Mouse (Mus musculus): ENCODE data around the gene Mast1. TPM values are rescaled to one million over a fixed set of nuclear protein-coding genes. Genes with fewer than 3 reads are reported as not detected.

Mast1 gene
- polyA plus RNA-seq, 1 experiment from 2014 or later: 29.3 TPM

DNA sequence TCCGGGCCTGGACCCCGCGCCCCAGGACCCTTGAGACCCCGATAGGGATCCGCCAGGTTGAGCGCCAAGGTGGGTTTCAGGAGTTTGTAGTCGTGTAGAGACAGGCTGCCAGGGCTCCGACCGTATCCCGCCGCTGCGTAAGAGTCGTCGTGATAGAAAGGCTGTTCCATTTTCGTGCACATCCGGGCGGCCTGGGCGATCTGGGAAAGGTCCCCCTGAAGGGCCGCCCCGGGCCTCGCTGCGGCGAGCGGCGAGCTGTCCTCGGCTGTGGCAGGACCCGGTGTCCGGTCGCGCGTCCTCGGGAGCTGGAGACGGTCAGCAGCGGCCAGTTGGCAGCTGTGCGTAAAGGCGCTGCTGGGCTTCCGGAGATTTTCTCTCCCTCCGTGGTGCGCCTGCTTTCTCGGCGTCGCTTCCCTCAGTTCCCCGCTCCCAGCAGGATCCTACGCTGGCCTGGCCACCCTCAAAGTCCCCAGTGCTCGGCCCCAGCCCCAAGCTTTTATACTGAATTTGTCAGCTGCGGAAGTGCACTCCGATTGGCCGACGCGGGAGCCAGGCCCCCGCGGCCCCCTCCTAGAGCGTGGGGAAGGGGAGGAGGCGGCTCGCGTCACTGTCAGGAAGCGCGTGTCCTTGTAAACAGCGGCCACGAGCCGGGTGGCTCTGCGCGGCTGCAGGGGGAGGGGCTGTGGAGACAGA, 41.2 kb upstream of the Mast1 start, which contains the start of gene Junb:
Gene Junb (minus strand): TSS at position 471 of the 693 bp plus-strand sequence.
- WGBS: under 1% methylated on average over 63 of the region's 63 CpGs
- H3K9ac ChIP-seq (replicated peaks): peak within 1 kb of the TSS; percentile 53
- peaks cover 58% of the 10 kb centered on the region for H3K4me1 ChIP-seq
- H3K36me3 ChIP-seq: peaks cover 18% of the 10 kb centered on the region
- H3K27me3 ChIP-seq: peaks cover 66% of the 10 kb centered on the region
- 0 out of 2 replicates have a peak within 1 kb of the TSS, but pooled peaks have one; percentile 20 for H3K27ac ChIP-seq (replicated peaks)
- peak within 1 kb of the TSS; percentile 98 for H3K4me2 ChIP-seq (replicated peaks)
- no peaks in the 10 kb centered on the region for H3K9me3 ChIP-seq
- ATAC-seq (ENCODE audit: low FRiP score, low read depth): peak; percentile 32; the same call in 1 of the 2 replicates
- peak within 1 kb of the TSS; percentile 51 for H3K4me3 ChIP-seq

DNA sequence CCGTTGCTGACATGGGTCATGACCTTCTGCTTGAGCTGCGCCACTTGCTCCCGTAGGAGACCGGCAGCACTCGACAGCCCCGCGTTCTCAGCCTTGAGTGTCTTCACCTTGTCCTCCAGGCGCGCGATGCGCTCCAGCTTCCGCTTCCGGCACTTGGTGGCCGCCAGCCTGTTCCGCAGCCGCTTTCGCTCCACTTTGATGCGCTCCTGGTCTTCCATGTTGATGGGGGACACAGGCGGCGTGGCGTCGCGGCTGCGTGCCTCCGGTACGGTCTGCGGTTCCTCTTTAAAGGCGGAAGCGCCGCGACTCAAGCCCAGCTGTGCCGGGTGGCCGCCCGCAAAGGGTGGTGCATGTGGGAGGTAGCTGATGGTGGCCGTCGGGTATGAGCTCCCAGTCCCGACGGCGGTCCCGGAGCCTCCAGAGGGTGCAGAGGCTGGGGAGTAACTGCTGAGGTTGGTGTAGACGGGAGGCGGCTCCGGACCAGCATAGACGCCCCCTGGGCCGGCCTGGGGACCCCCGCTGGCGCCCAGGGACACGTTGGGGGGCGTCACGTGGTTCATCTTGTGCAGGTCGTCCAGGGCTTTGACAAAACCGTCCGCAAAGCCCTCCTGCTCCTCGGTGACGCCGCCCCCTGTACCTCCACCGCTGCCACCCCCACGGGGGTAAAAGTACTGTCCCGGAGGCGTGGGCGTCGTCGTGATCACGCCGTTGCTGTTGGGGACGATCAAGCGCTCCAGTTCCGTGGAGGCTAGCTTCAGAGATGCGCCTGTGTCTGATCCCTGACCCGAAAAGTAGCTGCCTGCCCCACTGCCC, 40.5 kb upstream of the Mast1 start:
- no peak for ATAC-seq (ENCODE audit: low FRiP score, low read depth)
- H3K27me3 ChIP-seq: peaks cover 60% of the 10 kb centered on the region
- 1% methylated on average over 70 of the region's 70 CpGs for WGBS
- no peak overlapping the region for H3K27ac ChIP-seq (replicated peaks)
- H3K4me3 ChIP-seq: peak overlapping the region; percentile 51
- peak overlapping the region; percentile 53 for H3K9ac ChIP-seq (replicated peaks)
- H3K4me2 ChIP-seq (replicated peaks): peak overlapping the region; percentile 98
- H3K4me1 ChIP-seq: peaks cover 58% of the 10 kb centered on the region
- H3K9me3 ChIP-seq: no peaks in the 10 kb centered on the region
- peaks cover 26% of the 10 kb centered on the region for H3K36me3 ChIP-seq

DNA sequence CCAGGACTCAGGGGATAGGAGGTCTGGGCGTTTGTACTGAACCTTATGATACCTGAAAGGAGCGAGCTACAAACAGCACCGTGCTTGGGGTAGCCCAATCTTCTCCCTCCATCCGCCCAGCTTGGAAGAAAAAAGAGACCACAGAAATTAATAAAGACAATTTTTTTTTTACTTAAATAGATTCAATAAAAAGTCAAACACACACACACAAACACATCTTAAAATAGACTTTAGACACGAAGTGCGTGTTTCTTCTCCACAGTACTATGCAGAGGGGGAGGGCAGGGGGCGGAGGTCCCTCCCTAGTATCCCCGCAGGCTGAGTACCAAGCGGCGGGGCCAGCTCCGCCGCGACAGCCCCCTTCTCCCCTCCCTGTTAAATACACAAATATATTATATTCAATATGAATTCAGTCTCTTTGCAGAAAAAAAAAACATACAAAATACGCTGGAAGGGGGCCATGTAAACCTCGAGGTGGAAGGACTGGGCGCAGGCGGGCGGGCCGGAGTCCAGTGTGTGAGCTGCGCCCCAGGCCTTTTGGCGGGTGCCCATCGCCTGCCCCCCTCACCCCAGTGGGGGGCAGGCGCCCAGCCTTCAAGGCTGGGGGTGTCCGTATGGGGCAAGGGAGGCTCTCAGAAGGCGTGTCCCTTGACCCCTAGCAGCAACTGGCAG, 39.7 kb upstream of the Mast1 start:
- ATAC-seq (ENCODE audit: low FRiP score, low read depth): no peak
- Histone ChIP-seq H3K4me1 (peaks cover 58% of the 10 kb centered on the region), H3K4me2 (replicated peaks) (peak overlapping the region; percentile 98), H3K9me3 (no peaks in the 10 kb centered on the region), H3K4me3 (peak overlapping the region; percentile 51), H3K9ac (replicated peaks) (peak overlapping the region; percentile 53), H3K36me3 (peaks cover 33% of the 10 kb centered on the region), H3K27me3 (peaks cover 52% of the 10 kb centered on the region), H3K27ac (replicated peaks) (0 out of 2 replicates have a peak overlapping the region, but pooled peaks have one; percentile 25)
- 4% methylated on average over 25 of the region's 25 CpGs for WGBS

- H3K4me3 ChIP-seq: peak overlapping the region; percentile 51
- peak; percentile 81 for ATAC-seq (ENCODE audit: low FRiP score, low read depth)
- H3K9me3 ChIP-seq: no peaks in the 10 kb centered on the region
- H3K36me3 ChIP-seq: peaks cover 40% of the 10 kb centered on the region
- peak overlapping the region; percentile 98 for H3K4me2 ChIP-seq (replicated peaks)
- H3K9ac ChIP-seq (replicated peaks): peak overlapping the region; percentile 49
- 2% methylated on average over 61 of the region's 61 CpGs for WGBS
- peaks cover 64% of the 10 kb centered on the region for H3K4me1 ChIP-seq
- peaks cover 46% of the 10 kb centered on the region for H3K27me3 ChIP-seq
- H3K27ac ChIP-seq (replicated peaks): peak overlapping the region; percentile 25
These were observed 39.0 kb upstream of the Mast1 start for GRCm38 (mm10) chr8:84976031-84976762.

- Histone ChIP-seq H3K4me1 (peaks cover 64% of the 10 kb centered on the region), H3K9ac (replicated peaks) (peak overlapping the region; percentile 49; the same call in 1 of the 2 replicates), H3K36me3 (peaks cover 46% of the 10 kb centered on the region), H3K27me3 (peaks cover 39% of the 10 kb centered on the region), H3K9me3 (no peaks in the 10 kb centered on the region), H3K4me2 (replicated peaks) (peak overlapping the region; percentile 98), H3K27ac (replicated peaks) (0 out of 2 replicates have a peak overlapping the region, but pooled peaks have one; percentile 25), H3K4me3 (peak overlapping the region; percentile 51; the same call in 1 of the 2 replicates)
- WGBS: 38% methylated on average over 7 of the region's 7 CpGs
- no peak for ATAC-seq (ENCODE audit: low FRiP score, low read depth)
These were observed 38.3 kb upstream of the Mast1 start for GRCm38 (mm10) chr8:84975434-84975833.

GRCm38 (mm10) chr8:84974543-84975142, 37.5 kb upstream of the Mast1 start:
- WGBS: 82% methylated on average over 8 of the region's 8 CpGs
- Histone ChIP-seq H3K27ac (replicated peaks) (no peak overlapping the region), H3K9me3 (no peaks in the 10 kb centered on the region), H3K36me3 (peaks cover 46% of the 10 kb centered on the region), H3K4me1 (peaks cover 59% of the 10 kb centered on the region), H3K27me3 (peaks cover 31% of the 10 kb centered on the region), H3K4me3 (no peak overlapping the region), H3K9ac (replicated peaks) (no peak overlapping the region), H3K4me2 (replicated peaks) (no peak overlapping the region)
- no peak for ATAC-seq (ENCODE audit: low FRiP score, low read depth)

GRCm38 (mm10) chr8:84973803-84974542, 36.8 kb upstream of the Mast1 start:
- Histone ChIP-seq H3K27ac (replicated peaks) (peak overlapping the region; percentile 30; the same call in 1 of the 2 replicates), H3K9ac (replicated peaks) (no peak overlapping the region), H3K4me1 (peaks cover 54% of the 10 kb centered on the region), H3K4me3 (no peak overlapping the region), H3K9me3 (no peaks in the 10 kb centered on the region), H3K36me3 (peaks cover 46% of the 10 kb centered on the region), H3K27me3 (peaks cover 24% of the 10 kb centered on the region), H3K4me2 (replicated peaks) (no peak overlapping the region)
- WGBS: 71% methylated on average over 4 of the region's 4 CpGs
- no peak for ATAC-seq (ENCODE audit: low FRiP score, low read depth)

DNA sequence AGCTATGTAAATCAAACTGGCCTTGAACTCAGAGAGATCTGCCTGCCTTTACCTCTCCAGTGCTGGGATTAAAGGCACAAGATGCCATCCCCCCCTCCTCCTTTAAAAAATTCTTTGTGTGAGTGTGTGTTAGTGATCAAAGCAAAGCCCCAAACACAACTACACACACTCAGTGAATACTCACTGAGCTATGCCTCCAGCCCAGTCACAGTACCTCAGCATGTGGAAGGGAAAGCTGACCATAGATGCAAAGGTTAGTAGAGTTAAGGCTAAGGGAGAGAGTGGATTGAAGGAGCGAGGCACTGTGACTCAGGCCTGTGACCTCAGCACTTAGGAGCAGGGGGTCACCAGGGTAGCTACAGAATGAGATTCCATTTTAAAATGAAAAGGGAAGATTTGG, 35.9 kb upstream of the Mast1 start:
- Histone ChIP-seq H3K36me3 (peaks cover 46% of the 10 kb centered on the region), H3K4me1 (peaks cover 53% of the 10 kb centered on the region), H3K27me3 (peaks cover 15% of the 10 kb centered on the region), H3K27ac (replicated peaks) (no peak overlapping the region), H3K4me3 (no peak overlapping the region), H3K9ac (replicated peaks) (no peak overlapping the region), H3K4me2 (replicated peaks) (no peak overlapping the region), H3K9me3 (no peaks in the 10 kb centered on the region)
- 86% methylated on average over 1 of the region's 1 CpGs for WGBS
- no peak for ATAC-seq (ENCODE audit: low FRiP score, low read depth)

DNA sequence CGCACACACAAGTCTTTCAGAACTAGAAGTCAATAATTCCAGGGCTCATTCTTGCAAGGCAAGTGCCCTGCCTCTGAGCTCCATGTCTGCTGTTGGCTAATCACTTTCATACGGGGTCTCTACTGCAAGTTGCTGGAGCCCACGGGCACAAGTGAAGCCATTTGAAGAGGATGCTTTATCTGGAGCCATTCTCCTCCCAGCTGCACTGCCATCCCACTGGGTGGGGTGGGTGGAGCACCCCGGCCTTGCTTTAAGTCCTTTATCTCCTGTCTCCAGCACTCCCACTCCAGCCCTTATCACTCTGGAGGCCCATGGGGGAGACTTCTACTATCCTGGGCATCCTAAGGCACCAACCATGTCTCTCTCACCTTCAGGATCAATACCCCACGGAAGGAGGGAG, 33.8 kb upstream of the Mast1 start:
- Histone ChIP-seq H3K27ac (replicated peaks) (peak overlapping the region; percentile 76), H3K27me3 (no peaks in the 10 kb centered on the region), H3K36me3 (peaks cover 46% of the 10 kb centered on the region), H3K4me3 (peak overlapping the region; percentile 80), H3K4me2 (replicated peaks) (peak overlapping the region; percentile 97), H3K9ac (replicated peaks) (peak overlapping the region; percentile 93), H3K9me3 (no peaks in the 10 kb centered on the region), H3K4me1 (peaks cover 45% of the 10 kb centered on the region)
- 66% methylated on average over 5 of the region's 5 CpGs for WGBS
- ATAC-seq (ENCODE audit: low FRiP score, low read depth): no peak

- WGBS: 12% methylated on average over 21 of the region's 21 CpGs
- Histone ChIP-seq H3K9ac (replicated peaks) (peak overlapping the region; percentile 93), H3K36me3 (peaks cover 46% of the 10 kb centered on the region), H3K4me3 (peak overlapping the region; percentile 80), H3K4me2 (replicated peaks) (peak overlapping the region; percentile 97), H3K27ac (replicated peaks) (peak overlapping the region; percentile 76), H3K4me1 (peaks cover 41% of the 10 kb centered on the region), H3K27me3 (no peaks in the 10 kb centered on the region), H3K9me3 (no peaks in the 10 kb centered on the region)
- no peak for ATAC-seq (ENCODE audit: low FRiP score, low read depth)
These were observed 33.1 kb upstream of the Mast1 start for GRCm38 (mm10) chr8:84970135-84970790.

Measured in midbrain, embryonic 12.5 days (tissue).